In the genomic region with DNA sequence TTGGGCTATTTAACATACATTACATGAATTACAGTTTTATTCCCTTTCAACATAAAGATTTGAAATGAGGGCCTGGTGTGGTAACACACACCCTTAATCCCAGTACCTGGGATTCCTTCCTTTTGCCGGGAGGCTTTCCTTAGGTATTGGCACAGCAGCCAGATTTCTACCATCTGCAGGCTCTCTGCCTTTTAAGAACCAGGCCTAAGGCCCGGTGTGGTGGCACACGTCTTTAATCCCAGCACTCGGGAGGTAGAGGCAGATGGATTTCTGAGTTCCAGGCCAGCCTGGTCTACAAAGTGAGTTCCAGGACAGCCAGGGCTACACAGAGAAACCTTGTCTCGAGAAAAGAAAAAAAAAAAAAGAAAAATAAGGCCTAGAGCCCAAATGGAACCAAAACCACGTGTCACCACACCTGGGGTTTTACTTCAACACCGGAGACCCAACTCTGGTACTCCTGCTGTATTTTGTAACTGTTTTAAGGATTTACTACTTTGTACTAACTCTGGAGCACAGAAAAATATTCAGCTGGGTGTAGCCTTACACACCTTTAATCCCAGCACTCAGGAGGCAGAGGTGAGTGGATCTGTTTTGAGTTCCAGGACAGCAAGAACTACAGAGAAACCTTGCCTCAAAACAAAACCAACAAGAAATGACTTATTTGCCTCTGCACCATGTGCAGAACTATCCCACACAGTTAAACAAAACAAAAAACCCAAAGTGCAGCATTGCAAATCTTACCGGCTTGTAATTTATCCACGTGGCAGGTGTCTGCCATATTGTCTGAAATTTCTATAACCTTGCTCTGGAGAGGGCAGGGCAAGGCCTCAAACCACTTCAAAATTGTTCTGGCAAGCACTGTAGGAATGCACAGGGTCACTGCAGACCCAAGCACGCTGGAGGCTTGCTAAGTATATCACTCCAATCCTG, we compare ENCODE assay signal across 8 mouse cellular contexts. TPM values are rescaled to one million over a fixed set of nuclear protein-coding genes. Genes with fewer than 3 reads are reported as not detected.
DNase-seq lines count a peak whose midpoint lies in the region; ATAC-seq and TF ChIP-seq lines count a peak whose summit lies in the region.

No protein-coding gene starts in this region.

- no peaks in the 10 kb centered on the region for H3K4me1 ChIP-seq in cerebellum, adult 2 months (ENCODE audit: control insufficient read depth, insufficient read depth, low read length)
- H3K4me1 ChIP-seq in embryonic facial prominence, embryonic 15.5 days = 0 out of 2 replicates have a peak, but pooled peaks cover 11% of the 10 kb centered on the region
- peaks cover 11% of the 10 kb centered on the region for H3K4me1 ChIP-seq in limb, embryonic 12.5 days (replicated peaks)
- H3K4me1 ChIP-seq in stomach, embryonic 15.5 days = no peaks in the 10 kb centered on the region

- no peak for TF ChIP-seq POLR2A in cerebellum, adult 2 months (IDR thresholded peaks at IDR 0.05; ENCODE audit: borderline replicate concordance, insufficient read depth, low read length)

- peak overlapping the region; percentile 68 for H3K4me3 ChIP-seq in cerebellum, adult 2 months (replicated peaks; ENCODE audit: insufficient read depth, low read depth, low read length)
- peak overlapping the region; percentile 65 for H3K4me3 ChIP-seq in embryonic facial prominence, embryonic 15.5 days (replicated peaks)
- H3K4me3 ChIP-seq in limb, embryonic 12.5 days (replicated peaks) = peak overlapping the region; percentile 67
- H3K4me3 ChIP-seq in stomach, embryonic 15.5 days (replicated peaks) = peak overlapping the region; percentile 59

- no peaks in the 10 kb centered on the region; the same call in 1 of the 2 replicates for H3K27me3 ChIP-seq in cerebellum, adult 2 months (ENCODE audit: control insufficient read depth, insufficient read depth, low read length)
- H3K27me3 ChIP-seq in embryonic facial prominence, embryonic 15.5 days = no peaks in the 10 kb centered on the region
- no peaks in the 10 kb centered on the region for H3K27me3 ChIP-seq in limb, embryonic 12.5 days
- H3K27me3 ChIP-seq in stomach, embryonic 15.5 days (replicated peaks) = no peaks in the 10 kb centered on the region

- peaks cover 31% of the 10 kb centered on the region for H3K36me3 ChIP-seq in embryonic facial prominence, embryonic 15.5 days
- peaks cover 31% of the 10 kb centered on the region for H3K36me3 ChIP-seq in limb, embryonic 12.5 days
- H3K36me3 ChIP-seq in stomach, embryonic 15.5 days = peaks cover 26% of the 10 kb centered on the region

- TF ChIP-seq CTCF in cerebellum, adult 2 months (IDR thresholded peaks at IDR 0.05; ENCODE audit: borderline replicate concordance, insufficient read depth, low read depth, low read length) = no peak

- no peak for ATAC-seq in embryonic facial prominence, embryonic 15.5 days (ENCODE audit: insufficient number of reproducible peaks, low FRiP score, low TSS enrichment, low read depth)
- 0 out of 2 replicates have a peak, but pooled peaks have one; percentile 9 for ATAC-seq in limb, embryonic 12.5 days (ENCODE audit: insufficient number of reproducible peaks, insufficient read depth, low FRiP score, low TSS enrichment, low read depth)
- ATAC-seq in stomach, embryonic 15.5 days (ENCODE audit: insufficient read depth, low FRiP score, low read depth) = peak; percentile 20; the same call in 1 of the 2 replicates

- DNase-seq in cerebellum, adult 2 months = no peak
- no peak for DNase-seq in cerebellum, adult 9-10 months
- DNase-seq in 3T3-L1 (ENCODE audit: low read depth, low spot score) = peak; percentile 45
- no peak for DNase-seq in gastrocnemius, postnatal 14 days
- no peak for DNase-seq in left cerebral cortex, postnatal 10 days (ENCODE audit: extremely low spot score in 1 of 2, low spot score in 2 of 2)

- H3K27ac ChIP-seq in cerebellum, adult 2 months (ENCODE audit: insufficient read depth, low read length) = no peak overlapping the region
- H3K27ac ChIP-seq in embryonic facial prominence, embryonic 15.5 days (replicated peaks) = peak overlapping the region; percentile 87
- peak overlapping the region; percentile 84 for H3K27ac ChIP-seq in limb, embryonic 12.5 days
- peak overlapping the region; percentile 82 for H3K27ac ChIP-seq in stomach, embryonic 15.5 days

- peak overlapping the region; percentile 78 for H3K4me2 ChIP-seq in embryonic facial prominence, embryonic 15.5 days (replicated peaks)
- H3K4me2 ChIP-seq in limb, embryonic 12.5 days = peak overlapping the region; percentile 86
- H3K4me2 ChIP-seq in stomach, embryonic 15.5 days = peak overlapping the region; percentile 61

- peak overlapping the region; percentile 60 for H3K9ac ChIP-seq in embryonic facial prominence, embryonic 15.5 days
- H3K9ac ChIP-seq in limb, embryonic 12.5 days (replicated peaks) = peak overlapping the region; percentile 81
- H3K9ac ChIP-seq in stomach, embryonic 15.5 days = peak overlapping the region; percentile 66

- 17% methylated on average over 10 of the region's 10 CpGs for WGBS in cerebellum, adult 2 months
- WGBS in embryonic facial prominence, embryonic 15.5 days = 9% methylated on average over 10 of the region's 10 CpGs
- 14% methylated on average over 10 of the region's 10 CpGs for WGBS in limb, embryonic 12.5 days
- 11% methylated on average over 10 of the region's 10 CpGs for whole genome bisulfite sequencing in stomach, embryonic 15.5 days

- no peaks in the 10 kb centered on the region for H3K9me3 ChIP-seq in embryonic facial prominence, embryonic 15.5 days (replicated peaks)
- no peaks in the 10 kb centered on the region for H3K9me3 ChIP-seq in limb, embryonic 12.5 days
- H3K9me3 ChIP-seq in stomach, embryonic 15.5 days = no peaks in the 10 kb centered on the region

- intact Hi-C loops in gastrocnemius, postnatal 14 days (cut with DNase I; ENCODE audit: low total_unique reads) = no loop called here
- intact Hi-C loops in left cerebral cortex, postnatal 10 days (cut with DNase I) = loop anchor here (5.0 kb wide), 1 partner anchor 50 kb away; the partner anchor contains the start of gene Purb

RNA-seq across cellular contexts. Expression of gene Myo1g, which starts 6.8 kb away (rescaled TPM):
- polyA plus RNA-seq in cerebellum, adult 2 months (2012; rRNA removed) = 0.77 and 0.86 TPM in 2 replicates
- polyA plus RNA-seq in embryonic facial prominence, embryonic 15.5 days (2015; fragmentation: Nextera tagmentation; extraction: Ambion mirVana) = 3.2 and 3.6 TPM in 2 replicates
- polyA plus RNA-seq in limb, embryonic 12.5 days (2016; fragmentation: Nextera tagmentation; extraction: Ambion mirVana) = 0.66 and 1.8 TPM in 2 replicates
- 3.5 and 4.3 TPM in 2 replicates for polyA plus RNA-seq in stomach, embryonic 15.5 days (2015; fragmentation: Nextera tagmentation; extraction: Ambion mirVana)
- total RNA-seq in gastrocnemius, postnatal 14 days (2021) = 1 to 10 TPM in 1 of 2 experiments, under 1 TPM in 1; 0.94 to 1.2 TPM
- under 1 TPM; 0.51 to 0.85 TPM for total RNA-seq in left cerebral cortex, postnatal 10 days (2021)

RNA-seq across cellular contexts. Expression of gene Ccm2, which starts 19.2 kb away (rescaled TPM):
- 86.8 and 92.5 TPM in 2 replicates for polyA plus RNA-seq in cerebellum, adult 2 months (2012; rRNA removed)
- 88.9 and 93.0 TPM in 2 replicates for polyA plus RNA-seq in embryonic facial prominence, embryonic 15.5 days (2015; fragmentation: Nextera tagmentation; extraction: Ambion mirVana)
- 98.0 and 100 TPM in 2 replicates for polyA plus RNA-seq in limb, embryonic 12.5 days (2016; fragmentation: Nextera tagmentation; extraction: Ambion mirVana)
- 75.4 and 76.3 TPM in 2 replicates for polyA plus RNA-seq in stomach, embryonic 15.5 days (2015; fragmentation: Nextera tagmentation; extraction: Ambion mirVana)
- 10 to 100 TPM; 20.8 to 21.6 TPM for total RNA-seq in gastrocnemius, postnatal 14 days (2021)
- 10 to 100 TPM; 57.7 to 60.9 TPM for total RNA-seq in left cerebral cortex, postnatal 10 days (2021)

RNA-seq across cellular contexts. Expression of gene Purb, which starts 51.8 kb away (rescaled TPM):
- 76.9 and 81.9 TPM in 2 replicates for polyA plus RNA-seq in cerebellum, adult 2 months (2012; rRNA removed)
- polyA plus RNA-seq in embryonic facial prominence, embryonic 15.5 days (2015; fragmentation: Nextera tagmentation; extraction: Ambion mirVana) = 28.7 and 32.1 TPM in 2 replicates
- polyA plus RNA-seq in limb, embryonic 12.5 days (2016; fragmentation: Nextera tagmentation; extraction: Ambion mirVana) = 22.6 TPM in 2 replicates
- polyA plus RNA-seq in stomach, embryonic 15.5 days (2015; fragmentation: Nextera tagmentation; extraction: Ambion mirVana) = 28.5 and 28.7 TPM in 2 replicates
- 10 to 100 TPM; 28.5 to 37.4 TPM for total RNA-seq in gastrocnemius, postnatal 14 days (2021)
- 100 to 1,000 TPM; 276 to 277 TPM for total RNA-seq in left cerebral cortex, postnatal 10 days (2021)
